Mouse (Mus musculus): ENCODE measurements at regions not wholly inside any gene's neighbourhood (a gene's known extent, or its start where the extent isn't known, plus 50 kb on each side); places are given as distances from the start of the nearest gene placed in this dataset.

DNA sequence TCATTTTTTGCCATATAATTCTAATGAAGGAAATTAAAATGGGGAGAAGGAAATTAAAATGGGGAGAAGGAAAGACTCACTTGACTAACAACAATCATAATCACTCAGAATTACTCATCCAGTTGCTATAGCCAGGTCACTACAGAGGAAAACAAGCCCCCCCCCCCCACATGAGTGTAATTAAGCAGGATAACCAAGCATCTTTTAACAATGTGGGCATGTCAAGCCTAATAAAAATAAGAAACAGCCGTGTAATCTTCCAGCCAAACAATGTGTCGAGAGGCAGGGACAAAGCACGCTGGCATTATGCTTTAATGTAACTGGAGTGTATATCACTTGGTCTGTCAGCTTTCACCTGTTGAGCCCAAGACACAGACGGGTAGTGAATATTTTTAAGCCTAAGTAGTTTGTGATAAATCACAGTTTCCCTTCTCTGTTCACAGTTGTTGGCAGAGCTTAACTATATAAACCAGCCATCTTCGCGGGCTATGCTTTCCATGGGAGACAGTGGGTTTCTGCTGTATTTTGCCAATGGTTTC lies 66.0 kb downstream of the Uqcrfs1 start:
- TF ChIP-seq CTCF (IDR thresholded peaks at IDR 0.05): no peak
- no peak for TF ChIP-seq EP300 (IDR thresholded peaks at IDR 0.05)
